Mouse (Mus musculus): Measurements from ENCODE around the gene Armc12. TPM values are rescaled to one million over a fixed set of nuclear protein-coding genes. Genes with fewer than 3 reads are reported as not detected.
"Not testable (repeated sequence)": the region's sequence is repeated elsewhere in the genome, so short reads cannot be mapped to it uniquely, and the experiment has no call there.

The Armc12 gene
- polyA plus RNA-seq, 1 experiment from 2014 or later, result not detected

DNA sequence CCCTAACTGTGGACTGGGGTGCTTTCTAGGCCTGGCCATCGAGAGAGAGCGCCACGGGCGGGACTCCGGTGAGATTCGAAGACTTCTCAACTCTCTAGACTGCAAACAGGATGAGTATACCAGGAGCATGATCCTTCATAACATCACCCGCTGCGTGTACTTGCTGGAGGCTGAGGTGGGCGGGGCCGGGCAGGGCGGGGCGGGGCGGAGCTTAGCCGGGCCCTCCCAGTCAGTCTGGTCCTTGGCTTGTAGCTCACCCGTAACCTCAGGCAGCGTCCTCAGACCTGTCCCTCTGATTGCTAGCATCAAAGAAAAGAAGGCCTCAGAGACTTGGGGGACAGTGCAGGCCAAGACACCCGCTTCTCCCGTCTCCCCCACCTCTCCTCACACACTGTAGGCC is 1.3 kb downstream of the Armc12 start:
- Histone ChIP-seq H3K27ac (ENCODE audit: low read depth, low read length) (no peak overlapping the region), H3K36me3 (ENCODE audit: control insufficient read depth, insufficient read depth, low read length) (no peaks in the 10 kb centered on the region), H3K27me3 (ENCODE audit: control insufficient read depth, insufficient read depth, low read length) (no peaks in the 10 kb centered on the region), H3K9me3 (ENCODE audit: control insufficient read depth, low read length) (no peaks in the 10 kb centered on the region), H3K4me2 (ENCODE audit: low read depth, low read length, severe bottlenecking) (peak overlapping the region; percentile 13; the same call in 1 of the 2 replicates), H3K4me3 (ENCODE audit: low read depth, low read length) (no peak overlapping the region), H3K4me1 (replicated peaks; ENCODE audit: control insufficient read depth, insufficient read depth, low read length) (no peaks in the 10 kb centered on the region), H3K9ac (ENCODE audit: low read length) (no peak overlapping the region)
- 13% methylated on average over 18 of the region's 18 CpGs for WGBS
- DNase-seq (ENCODE audit: low spot score) (peak; percentile 73), ATAC-seq (replicated peaks; ENCODE audit: low FRiP score) (no peak)

DNA sequence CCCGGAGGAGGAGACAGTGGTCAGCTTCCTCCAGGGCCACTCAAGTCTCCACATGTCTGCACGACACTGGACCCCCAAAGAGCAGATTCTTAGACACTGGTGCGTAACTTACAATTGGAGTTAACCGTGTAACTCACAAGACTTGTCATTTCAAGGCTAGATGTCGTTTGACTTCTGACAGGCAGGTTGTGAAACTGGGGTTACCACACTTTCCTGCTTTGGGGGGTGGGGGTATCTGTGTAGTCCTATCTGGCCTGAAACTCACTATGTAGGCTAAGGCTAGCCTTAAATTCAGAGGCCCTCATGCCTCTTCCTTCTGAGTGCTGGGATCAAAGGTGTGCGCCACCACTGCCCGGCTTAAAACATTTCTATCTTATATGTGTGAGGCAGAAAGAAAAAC is 2.0 kb downstream of the Armc12 start:
- Histone ChIP-seq H3K27ac (ENCODE audit: low read depth, low read length) (no peak overlapping the region), H3K4me2 (ENCODE audit: low read depth, low read length, severe bottlenecking) (no peak overlapping the region), H3K9me3 (ENCODE audit: control insufficient read depth, low read length) (no peaks in the 10 kb centered on the region), H3K4me3 (ENCODE audit: low read depth, low read length) (no peak overlapping the region), H3K36me3 (ENCODE audit: control insufficient read depth, insufficient read depth, low read length) (no peaks in the 10 kb centered on the region), H3K4me1 (replicated peaks; ENCODE audit: control insufficient read depth, insufficient read depth, low read length) (no peaks in the 10 kb centered on the region), H3K27me3 (ENCODE audit: control insufficient read depth, insufficient read depth, low read length) (no peaks in the 10 kb centered on the region), H3K9ac (ENCODE audit: low read length) (no peak overlapping the region)
- DNase-seq (ENCODE audit: low spot score) (no peak), ATAC-seq (replicated peaks; ENCODE audit: low FRiP score) (no peak)
- 85% methylated on average over 7 of the region's 7 CpGs for WGBS

DNA sequence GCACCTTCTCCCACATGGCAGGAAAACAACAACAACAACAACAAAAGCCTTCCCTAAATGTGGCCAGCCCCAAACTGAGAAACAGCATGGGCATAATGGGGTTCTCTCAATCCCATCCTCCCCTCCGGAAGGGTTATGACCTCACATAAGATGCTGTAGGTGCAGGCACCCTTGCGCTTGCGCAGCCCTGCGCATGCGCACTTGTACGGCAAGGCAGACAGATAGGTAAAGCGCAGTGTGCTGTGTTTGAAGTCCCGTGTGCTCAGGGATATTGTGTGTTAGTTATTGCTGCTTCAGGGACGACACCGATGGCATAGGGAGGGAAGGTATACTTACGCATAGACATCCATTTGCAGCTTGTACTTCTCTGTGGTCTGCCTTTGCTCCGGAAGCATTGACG is 2.7 kb downstream of the Armc12 start:
- ATAC-seq (replicated peaks; ENCODE audit: low FRiP score) (no peak), DNase-seq (ENCODE audit: low spot score) (no peak)
- Histone ChIP-seq H3K4me3 (ENCODE audit: low read depth, low read length) (no peak overlapping the region), H3K27ac (ENCODE audit: low read depth, low read length) (no peak overlapping the region), H3K36me3 (ENCODE audit: control insufficient read depth, insufficient read depth, low read length) (no peaks in the 10 kb centered on the region), H3K4me2 (ENCODE audit: low read depth, low read length, severe bottlenecking) (no peak overlapping the region), H3K27me3 (ENCODE audit: control insufficient read depth, insufficient read depth, low read length) (no peaks in the 10 kb centered on the region), H3K9ac (ENCODE audit: low read length) (no peak overlapping the region), H3K4me1 (replicated peaks; ENCODE audit: control insufficient read depth, insufficient read depth, low read length) (no peaks in the 10 kb centered on the region), H3K9me3 (ENCODE audit: control insufficient read depth, low read length) (no peaks in the 10 kb centered on the region)
- WGBS, result 95% methylated on average over 13 of the region's 13 CpGs

DNA sequence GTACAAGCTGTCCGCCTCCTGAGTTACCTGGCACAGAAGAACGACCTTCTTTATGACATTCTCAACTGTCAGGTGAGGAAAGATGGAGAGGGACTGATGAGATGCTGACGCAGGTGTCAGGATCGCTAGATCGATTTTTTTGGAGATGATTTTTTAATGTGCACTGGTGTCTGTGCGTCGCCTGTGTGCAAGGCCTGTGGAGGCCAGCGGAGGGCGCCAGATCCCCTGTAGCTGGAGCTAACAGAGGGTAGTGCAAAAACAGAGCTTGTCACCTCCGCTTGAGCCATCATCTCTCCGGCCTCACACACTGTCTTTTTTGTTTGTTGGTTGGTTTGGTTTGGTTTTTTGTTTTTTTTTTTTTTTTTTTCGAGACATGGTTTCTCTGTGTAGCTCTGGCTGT is 7.3 kb downstream of the Armc12 start:
- Histone ChIP-seq H3K4me3 (ENCODE audit: low read depth, low read length) (no peak overlapping the region), H3K4me1 (replicated peaks; ENCODE audit: control insufficient read depth, insufficient read depth, low read length) (no peaks in the 10 kb centered on the region), H3K9me3 (ENCODE audit: control insufficient read depth, low read length) (peaks cover 2% of the 10 kb centered on the region; the same call in 1 of the 2 replicates), H3K36me3 (ENCODE audit: control insufficient read depth, insufficient read depth, low read length) (no peaks in the 10 kb centered on the region), H3K4me2 (ENCODE audit: low read depth, low read length, severe bottlenecking) (no peak overlapping the region), H3K9ac (ENCODE audit: low read length) (no peak overlapping the region), H3K27me3 (ENCODE audit: control insufficient read depth, insufficient read depth, low read length) (no peaks in the 10 kb centered on the region), H3K27ac (ENCODE audit: low read depth, low read length) (no peak overlapping the region)
- WGBS, result 51% methylated on average over 12 of the region's 12 CpGs
- ATAC-seq (replicated peaks; ENCODE audit: low FRiP score) (no peak), DNase-seq (ENCODE audit: low spot score) (no peak)

DNA sequence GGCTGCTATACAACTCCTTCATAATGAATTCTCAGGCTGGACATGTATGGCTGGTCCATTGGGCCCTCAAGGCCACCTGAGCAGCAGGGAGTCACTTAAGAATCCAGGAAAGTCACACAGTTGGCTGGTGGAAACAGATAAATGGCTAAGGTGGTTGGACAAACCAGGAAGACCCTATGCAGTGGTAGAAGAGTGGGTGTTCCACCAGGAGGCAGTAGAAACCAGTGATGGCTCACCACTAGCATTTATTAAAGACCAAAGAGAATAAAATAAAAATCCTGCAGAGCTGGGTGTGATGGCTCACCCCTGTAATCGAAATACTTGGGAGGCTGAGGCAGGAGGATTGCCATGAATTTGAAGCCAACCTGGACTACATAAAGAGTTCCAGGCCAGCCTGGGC is 16.3 kb downstream of the Armc12 start:
- no peaks in the 10 kb centered on the region for H3K9me3 ChIP-seq (ENCODE audit: control insufficient read depth, low read length)
- no peak overlapping the region for H3K4me3 ChIP-seq (ENCODE audit: low read depth, low read length)
- no peak overlapping the region for H3K4me2 ChIP-seq (ENCODE audit: low read depth, low read length, severe bottlenecking)
- no peak for DNase-seq (ENCODE audit: low spot score)
- H3K9ac ChIP-seq (ENCODE audit: low read length), result no peak overlapping the region
- ATAC-seq (replicated peaks; ENCODE audit: low FRiP score), result no peak
- H3K4me1 ChIP-seq (replicated peaks; ENCODE audit: control insufficient read depth, insufficient read depth, low read length), result no peaks in the 10 kb centered on the region
- no peaks in the 10 kb centered on the region for H3K36me3 ChIP-seq (ENCODE audit: control insufficient read depth, insufficient read depth, low read length)
- H3K27ac ChIP-seq (ENCODE audit: low read depth, low read length), result no peak overlapping the region
- no peaks in the 10 kb centered on the region for H3K27me3 ChIP-seq (ENCODE audit: control insufficient read depth, insufficient read depth, low read length)
- WGBS, result 93% methylated on average over 1 of the region's 1 CpGs

DNA sequence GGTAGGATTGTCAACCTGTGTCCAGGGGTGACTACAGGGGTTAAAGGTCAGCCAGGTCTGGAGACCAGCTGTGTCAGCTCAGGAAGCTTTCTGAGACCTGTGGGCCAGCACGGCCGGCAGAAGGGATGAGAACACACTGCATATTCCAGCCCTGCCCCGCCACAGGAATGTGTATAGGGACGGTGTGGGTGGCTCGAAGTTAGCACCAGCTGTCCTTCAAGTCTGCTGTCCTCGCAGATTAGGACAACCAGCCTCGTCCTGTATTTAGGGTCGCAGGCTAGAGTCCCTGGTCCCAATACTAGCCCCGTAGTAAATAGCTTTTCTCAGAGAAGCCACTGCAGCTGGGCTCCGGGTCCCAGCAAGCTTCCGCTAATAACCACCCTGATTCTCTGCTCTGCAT is 17.9 kb downstream of the Armc12 start:
- no peak overlapping the region for H3K4me3 ChIP-seq (ENCODE audit: low read depth, low read length)
- H3K4me2 ChIP-seq (ENCODE audit: low read depth, low read length, severe bottlenecking), result no peak overlapping the region
- no peak overlapping the region for H3K27ac ChIP-seq (ENCODE audit: low read depth, low read length)
- peaks cover 3% of the 10 kb centered on the region; the same call in 1 of the 2 replicates for H3K4me1 ChIP-seq (replicated peaks; ENCODE audit: control insufficient read depth, insufficient read depth, low read length)
- ATAC-seq (replicated peaks; ENCODE audit: low FRiP score), result no peak
- H3K9me3 ChIP-seq (ENCODE audit: control insufficient read depth, low read length), result no peaks in the 10 kb centered on the region
- H3K36me3 ChIP-seq (ENCODE audit: control insufficient read depth, insufficient read depth, low read length), result no peaks in the 10 kb centered on the region
- no peak overlapping the region for H3K9ac ChIP-seq (ENCODE audit: low read length)
- WGBS, result 74% methylated on average over 11 of the region's 11 CpGs
- H3K27me3 ChIP-seq (ENCODE audit: control insufficient read depth, insufficient read depth, low read length), result no peaks in the 10 kb centered on the region
- DNase-seq (ENCODE audit: low spot score), result no peak

DNA sequence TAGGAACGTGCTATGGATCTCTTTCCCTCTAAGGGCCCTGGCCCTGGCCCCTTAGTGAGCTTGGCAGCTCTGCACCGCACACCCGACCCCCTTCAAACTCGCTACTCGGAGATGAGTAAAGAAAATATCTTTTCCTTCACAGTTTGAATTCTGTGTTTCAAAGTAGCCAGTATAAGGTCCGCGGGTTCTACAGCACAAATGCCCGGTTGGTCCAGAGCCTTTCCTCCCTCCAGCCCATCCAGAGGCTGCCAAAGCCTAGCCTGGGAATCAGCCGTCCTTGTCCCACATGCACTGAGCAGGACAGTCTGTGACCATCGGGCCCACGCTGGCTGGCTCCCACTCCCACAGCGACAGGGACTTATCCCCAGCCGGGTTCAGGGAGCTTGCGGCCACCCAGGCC is 18.5 kb downstream of the Armc12 start, which contains the start of gene Clpsl2:
Gene Clpsl2 (plus strand): TSS at position 301 of the 400 bp plus-strand sequence.
- WGBS, result 79% methylated on average over 14 of the region's 14 CpGs
- H3K4me3 ChIP-seq (ENCODE audit: low read depth, low read length), result no peak within 1 kb of the TSS
- no peaks in the 10 kb centered on the region for H3K9me3 ChIP-seq (ENCODE audit: control insufficient read depth, low read length)
- H3K4me1 ChIP-seq (replicated peaks; ENCODE audit: control insufficient read depth, insufficient read depth, low read length), result peaks cover 3% of the 10 kb centered on the region; the same call in 1 of the 2 replicates
- no peak within 1 kb of the TSS for H3K9ac ChIP-seq (ENCODE audit: low read length)
- ATAC-seq (replicated peaks; ENCODE audit: low FRiP score), result no peak
- no peaks in the 10 kb centered on the region for H3K36me3 ChIP-seq (ENCODE audit: control insufficient read depth, insufficient read depth, low read length)
- H3K27ac ChIP-seq (ENCODE audit: low read depth, low read length), result no peak within 1 kb of the TSS
- no peaks in the 10 kb centered on the region for H3K27me3 ChIP-seq (ENCODE audit: control insufficient read depth, insufficient read depth, low read length)
- H3K4me2 ChIP-seq (ENCODE audit: low read depth, low read length, severe bottlenecking), result no peak within 1 kb of the TSS
- no peak for DNase-seq (ENCODE audit: low spot score)

DNA sequence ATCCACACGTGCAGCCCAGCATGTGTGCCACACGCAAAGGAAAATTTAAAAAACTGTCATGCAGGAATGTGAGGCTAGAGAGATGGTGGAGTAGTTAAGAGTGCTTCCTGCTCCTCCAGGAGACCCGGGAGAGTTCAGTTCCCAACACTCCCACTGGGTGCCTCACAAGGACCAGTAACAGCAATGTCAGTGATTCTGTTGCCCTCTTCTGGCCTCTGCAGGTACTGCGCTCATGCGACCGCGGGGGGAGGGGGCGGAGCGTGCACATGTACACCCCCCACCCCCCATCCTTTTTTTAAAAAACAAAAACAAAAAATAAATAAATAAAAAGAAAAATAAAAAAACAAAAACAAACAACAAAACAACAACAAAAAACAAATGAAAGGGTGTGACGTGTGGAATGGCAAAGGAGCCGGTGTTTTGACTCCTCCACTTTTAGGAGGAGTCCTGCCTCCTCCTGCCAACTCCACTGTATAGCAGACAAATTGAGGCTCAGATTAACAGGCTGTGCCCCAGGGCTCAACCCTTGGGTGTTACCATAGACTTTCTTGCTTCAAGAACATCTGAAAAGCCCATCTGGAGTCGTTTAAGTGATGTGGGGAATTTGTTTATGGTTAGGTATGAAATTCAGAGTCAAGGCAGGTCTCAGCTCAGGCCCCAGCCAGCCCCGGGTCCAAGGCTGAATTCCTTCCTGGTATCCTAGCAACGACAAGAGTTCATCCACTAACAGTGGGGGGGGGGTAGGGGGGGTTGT is 22.6 kb downstream of the Armc12 start:
- ATAC-seq (replicated peaks; ENCODE audit: low FRiP score) (no peak), DNase-seq (ENCODE audit: low spot score) (peak; percentile 87)
- Histone ChIP-seq H3K4me3 (ENCODE audit: low read depth, low read length) (no peak overlapping the region), H3K36me3 (ENCODE audit: control insufficient read depth, insufficient read depth, low read length) (no peaks in the 10 kb centered on the region), H3K9ac (ENCODE audit: low read length) (no peak overlapping the region), H3K9me3 (ENCODE audit: control insufficient read depth, low read length) (no peaks in the 10 kb centered on the region), H3K27me3 (ENCODE audit: control insufficient read depth, insufficient read depth, low read length) (no peaks in the 10 kb centered on the region), H3K27ac (ENCODE audit: low read depth, low read length) (no peak overlapping the region), H3K4me2 (ENCODE audit: low read depth, low read length, severe bottlenecking) (no peak overlapping the region), H3K4me1 (replicated peaks; ENCODE audit: control insufficient read depth, insufficient read depth, low read length) (peaks cover 3% of the 10 kb centered on the region; the same call in 1 of the 2 replicates)
- WGBS, result 7% methylated on average over 14 of the region's 14 CpGs

DNA sequence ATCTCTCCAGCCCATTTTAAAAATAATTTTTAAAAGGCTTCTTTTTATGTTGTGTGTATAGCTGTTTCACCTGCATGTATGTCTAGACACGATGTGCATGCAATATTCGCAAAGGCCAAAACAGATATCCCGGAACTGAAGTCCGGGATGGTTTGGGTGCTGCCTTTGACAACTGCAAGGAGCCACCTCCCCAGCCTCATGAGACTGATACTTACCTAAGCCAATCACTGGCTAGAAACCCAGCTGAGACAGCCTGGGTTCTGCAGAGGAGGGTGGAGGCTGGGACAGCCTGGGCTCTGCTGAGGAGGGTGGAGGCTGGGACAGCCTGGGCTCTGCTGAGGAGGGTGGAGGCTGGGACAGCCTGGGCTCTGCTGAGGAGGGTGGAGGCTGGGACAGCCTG is 23.4 kb downstream of the Armc12 start:
- not testable (repeated sequence) for H3K36me3 ChIP-seq (ENCODE audit: control insufficient read depth, insufficient read depth, low read length); H3K9me3 ChIP-seq (ENCODE audit: control insufficient read depth, low read length); H3K4me3 ChIP-seq (ENCODE audit: low read depth, low read length); H3K27me3 ChIP-seq (ENCODE audit: control insufficient read depth, insufficient read depth, low read length); ATAC-seq (replicated peaks; ENCODE audit: low FRiP score); H3K4me1 ChIP-seq (replicated peaks; ENCODE audit: control insufficient read depth, insufficient read depth, low read length); H3K4me2 ChIP-seq (ENCODE audit: low read depth, low read length, severe bottlenecking); H3K9ac ChIP-seq (ENCODE audit: low read length); DNase-seq (ENCODE audit: low spot score); H3K27ac ChIP-seq (ENCODE audit: low read depth, low read length)
- 89% methylated on average over 4 of the region's 4 CpGs for WGBS
